Mouse (Mus musculus) T-cell, adult 66 days (primary cell): Measurements from ENCODE around the gene Pou3f1. TPM values are rescaled to one million over a fixed set of nuclear protein-coding genes. Genes with fewer than 3 reads are reported as not detected.

Experiments used
- total RNA-seq, 2 experiments: library from RNA; stranded (reverse); gene quantifications; 3 replicates in 1 of 2; 4 replicates in 1 of 2; pipeline ENCODE4 v1.2.4; 2023

Gene Pou3f1
- not detected for total RNA-seq

GRCm38 (mm10) chr4:124656518-124656853 lies at the start of gene Pou3f1:
Pou3f1 (plus strand) TSS chr4:124656807.

DNA sequence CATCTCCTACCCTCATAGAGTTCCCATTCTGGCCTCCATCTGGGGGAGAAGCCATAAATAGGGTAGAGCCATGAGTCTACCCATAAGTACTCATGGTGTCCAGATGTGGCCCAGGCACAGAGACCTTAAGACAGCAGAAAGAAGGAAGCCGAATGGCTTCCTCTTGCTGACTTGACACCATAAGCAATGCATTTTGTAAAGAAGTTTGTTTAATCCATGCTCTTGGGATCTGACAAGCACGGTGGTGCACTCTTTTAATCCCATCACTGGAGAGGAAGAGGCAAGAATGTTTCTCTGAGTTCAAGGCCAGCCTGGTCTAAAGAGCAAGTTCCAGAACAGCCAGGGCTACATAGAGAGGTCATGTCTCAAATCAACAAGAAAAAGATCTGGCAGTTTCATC lies 45.9 kb upstream of the Pou3f1 start, which contains the start of gene 3100002H09Rik:
3100002H09Rik (minus strand) TSS at position 101 of the 400 bp plus-strand sequence.

GRCm38 (mm10) chr4:124693135-124693894 lies 36.7 kb downstream of the Pou3f1 start, which contains the start of gene Utp11:
Utp11 (minus strand) TSS chr4:124693600.

GRCm38 (mm10) chr4:124700248-124700971 lies 43.8 kb downstream of the Pou3f1 start, which contains the start of gene Fhl3:
Fhl3 (plus strand) TSS chr4:124700701.

Other genes with a start within 250 kb of the Pou3f1 start
- not detected for gene 3100002H09Rik, start 46.0 kb upstream of the Pou3f1 start, total RNA-seq
- gene Utp11, start 36.8 kb downstream of the Pou3f1 start, total RNA-seq, result 10 to 100 TPM; 23.7 to 24.7 TPM
- 10 to 100 TPM; 21.2 to 22.7 TPM for gene Fhl3, start 43.9 kb downstream of the Pou3f1 start, total RNA-seq
- gene Sf3a3, start 58.0 kb downstream of the Pou3f1 start, total RNA-seq, result 10 to 100 TPM; 60.4 to 68.1 TPM
- 100 to 1,000 TPM in 1 of 2 experiments, 10 to 100 TPM in 1; 80.5 to 104 TPM for gene Inpp5b, start 85.0 kb downstream of the Pou3f1 start, total RNA-seq
- 10 to 100 TPM; 33.5 to 40.3 TPM for gene Mtf1, start 145.3 kb downstream of the Pou3f1 start, total RNA-seq
- 100 to 1,000 TPM; 111 to 120 TPM for gene Yrdc, start 193.9 kb downstream of the Pou3f1 start, total RNA-seq
- 10 to 100 TPM; 21.6 to 26.9 TPM for gene 1110065P20Rik, start 194.4 kb downstream of the Pou3f1 start, total RNA-seq
- gene Maneal, start 205.4 kb downstream of the Pou3f1 start, total RNA-seq, result 1 to 10 TPM; 4.8 to 5.1 TPM
- not detected for gene Epha10, start 224.1 kb downstream of the Pou3f1 start, total RNA-seq